Mouse (Mus musculus) large intestine, adult 2 months (tissue): ENCODE measurements around the gene Rab3b. TPM values are rescaled to one million over a fixed set of nuclear protein-coding genes. Genes with fewer than 3 reads are reported as not detected.

ENCODE experiments used
- DNase-seq: peaks from one replicate; pipeline ENCODE4 v3.0.0-alpha.2; 2012; ENCODE audit warnings: low read depth, low spot score
- WGBS: fragments of 180-500 bp; shearing (Covaris S2); methylation state at CpG from one replicate; pipeline ENCODE4 v1.1.7; 2018; 5-methylcytosine and 5-hydroxymethylcytosine counted together
- polyA plus RNA-seq: library from polyadenylated mRNA; depleted of rRNA; stranded (reverse); fragments of >200 nt; gene quantifications from 2 replicates; pipeline ENCODE4 v1.2.3, GENCODE M21; 2012; rRNA removed

Rab3b gene
- 6.2 and 9.2 TPM in 2 replicates for polyA plus RNA-seq

DNA sequence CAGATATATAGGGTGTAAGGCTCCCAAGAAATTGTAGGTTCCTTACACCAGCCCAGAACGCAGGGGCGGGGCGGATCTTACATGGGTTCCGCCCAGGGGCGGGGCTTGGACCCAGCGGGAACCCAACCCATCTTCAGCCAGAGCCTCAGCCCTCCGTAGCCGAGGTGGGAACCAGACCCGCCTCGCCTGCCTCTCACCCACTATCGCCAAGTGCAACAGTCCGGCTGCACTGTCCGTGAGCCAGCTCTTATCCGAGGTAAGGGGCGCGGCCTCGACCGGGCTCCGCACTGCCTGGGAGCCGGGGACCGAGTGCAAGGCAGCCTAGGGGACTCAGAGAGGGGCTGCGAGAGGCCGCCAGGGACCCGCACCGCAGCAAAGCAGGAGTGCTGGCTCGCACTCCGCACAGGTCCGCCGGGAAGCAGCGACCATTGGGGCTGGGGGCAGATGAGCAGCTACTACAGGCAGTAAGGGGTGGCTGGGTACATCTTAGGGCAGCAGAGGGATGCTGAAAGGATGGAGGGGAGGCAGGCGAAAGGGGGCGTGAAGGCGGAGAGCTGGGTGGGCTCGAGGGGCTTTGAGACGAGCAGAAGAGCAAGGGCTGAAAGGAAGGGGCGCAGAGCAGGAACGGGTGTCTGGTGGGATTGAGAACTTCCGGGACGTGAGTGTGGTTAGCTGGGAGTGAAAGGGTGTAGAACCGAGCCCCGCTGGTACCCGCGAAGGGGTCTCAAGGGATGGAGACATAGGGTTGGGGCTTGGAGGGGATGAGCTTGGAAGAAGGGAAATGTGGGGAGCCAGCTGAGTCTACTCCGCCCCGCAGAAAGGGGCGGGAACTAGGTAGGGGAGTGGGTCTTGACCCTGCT lies at the start of gene Rab3b:
Rab3b (plus strand) TSS at position 101 of the 860 bp plus-strand sequence.
- 2% methylated on average over 46 of the region's 46 CpGs for whole genome bisulfite sequencing
- DNase-seq = peak; percentile 35

DNA sequence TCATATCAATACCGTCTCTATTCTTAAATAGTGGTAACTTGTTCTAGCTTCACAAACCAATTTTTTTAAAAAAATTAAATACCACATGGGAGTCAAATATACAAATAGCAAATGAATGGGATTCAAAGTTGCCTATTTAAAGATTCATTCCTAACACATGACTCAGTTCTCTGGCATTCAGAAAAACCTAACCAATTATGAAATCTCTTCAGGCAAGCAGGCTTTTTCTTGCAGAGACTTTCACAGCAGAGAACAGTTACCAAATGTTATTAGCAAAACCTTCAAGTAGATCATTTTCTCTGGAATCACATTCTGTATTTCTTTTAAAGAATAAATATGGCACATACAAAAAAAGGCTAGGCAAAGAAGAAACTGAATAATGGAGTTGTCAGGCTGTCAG lies 48.2 kb upstream of the Rab3b start:
- 78% methylated on average over 1 of the region's 1 CpGs for WGBS
- no peak for DNase-seq

DNA sequence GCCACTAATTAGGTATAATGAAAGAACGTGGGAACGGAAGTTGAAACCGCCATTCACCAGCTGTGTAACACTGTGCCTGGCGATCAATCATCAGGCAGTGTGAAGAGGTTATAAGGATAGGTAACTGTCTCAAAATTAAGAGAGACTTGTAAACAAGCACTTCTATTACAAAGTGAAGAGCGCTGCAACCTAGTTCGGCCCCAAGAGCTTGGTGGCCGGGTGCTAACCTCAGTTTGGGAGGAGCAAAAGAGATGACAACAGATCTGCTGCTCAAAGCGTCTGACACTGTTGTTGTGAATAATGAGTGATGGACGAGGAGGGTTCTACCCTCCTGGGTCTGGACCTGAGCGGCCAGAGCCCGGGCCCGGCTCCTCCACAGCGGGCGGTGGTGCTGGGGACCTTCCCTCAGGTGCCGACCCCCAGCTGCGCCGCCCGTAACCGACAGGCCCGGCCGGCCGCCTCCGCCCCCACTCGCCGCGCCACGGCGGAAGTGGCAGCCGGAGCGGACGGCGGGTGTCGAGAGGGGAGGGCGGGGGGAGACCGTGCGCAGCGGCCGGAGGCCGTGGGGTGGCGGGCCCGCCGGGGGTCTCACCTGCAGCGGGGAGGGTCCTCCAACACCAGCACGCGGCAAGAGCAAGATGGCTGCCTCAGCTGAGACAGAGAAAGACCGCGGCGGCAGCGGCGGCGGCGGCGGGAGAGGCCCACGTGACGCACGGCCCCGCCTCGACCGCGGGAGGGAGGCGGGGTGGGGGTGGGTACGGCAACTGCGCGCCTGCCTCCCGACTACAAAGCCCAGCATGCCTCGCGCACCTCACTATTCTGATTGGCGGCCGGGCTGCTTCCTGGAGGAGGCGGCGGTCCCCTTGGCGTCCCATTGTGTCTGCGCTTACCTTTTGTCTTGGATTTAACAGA lies 45.7 kb upstream of the Rab3b start, which contains the start of gene Btf3l4:
Btf3l4 (minus strand) TSS at position 699 of the 912 bp plus-strand sequence.
- DNase-seq = peak; percentile 78
- WGBS = under 1% methylated on average over 73 of the region's 73 CpGs

DNA sequence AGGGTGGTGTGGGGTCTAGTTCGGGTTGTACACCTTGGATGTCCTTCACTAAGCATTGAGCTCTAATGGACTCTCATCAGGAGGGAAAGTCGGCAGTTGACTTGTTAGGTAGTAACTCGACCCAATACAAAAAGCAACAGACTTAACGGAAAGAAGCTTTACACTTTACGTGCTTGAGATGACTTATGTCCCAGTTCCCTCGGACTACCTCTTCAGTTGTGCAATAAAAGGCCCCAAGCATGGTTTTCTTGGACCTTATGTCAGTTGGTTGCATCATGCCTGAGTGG lies 45.1 kb upstream of the Rab3b start:
- under 1% methylated on average over 6 of the region's 6 CpGs for WGBS
- DNase-seq = no peak

DNA sequence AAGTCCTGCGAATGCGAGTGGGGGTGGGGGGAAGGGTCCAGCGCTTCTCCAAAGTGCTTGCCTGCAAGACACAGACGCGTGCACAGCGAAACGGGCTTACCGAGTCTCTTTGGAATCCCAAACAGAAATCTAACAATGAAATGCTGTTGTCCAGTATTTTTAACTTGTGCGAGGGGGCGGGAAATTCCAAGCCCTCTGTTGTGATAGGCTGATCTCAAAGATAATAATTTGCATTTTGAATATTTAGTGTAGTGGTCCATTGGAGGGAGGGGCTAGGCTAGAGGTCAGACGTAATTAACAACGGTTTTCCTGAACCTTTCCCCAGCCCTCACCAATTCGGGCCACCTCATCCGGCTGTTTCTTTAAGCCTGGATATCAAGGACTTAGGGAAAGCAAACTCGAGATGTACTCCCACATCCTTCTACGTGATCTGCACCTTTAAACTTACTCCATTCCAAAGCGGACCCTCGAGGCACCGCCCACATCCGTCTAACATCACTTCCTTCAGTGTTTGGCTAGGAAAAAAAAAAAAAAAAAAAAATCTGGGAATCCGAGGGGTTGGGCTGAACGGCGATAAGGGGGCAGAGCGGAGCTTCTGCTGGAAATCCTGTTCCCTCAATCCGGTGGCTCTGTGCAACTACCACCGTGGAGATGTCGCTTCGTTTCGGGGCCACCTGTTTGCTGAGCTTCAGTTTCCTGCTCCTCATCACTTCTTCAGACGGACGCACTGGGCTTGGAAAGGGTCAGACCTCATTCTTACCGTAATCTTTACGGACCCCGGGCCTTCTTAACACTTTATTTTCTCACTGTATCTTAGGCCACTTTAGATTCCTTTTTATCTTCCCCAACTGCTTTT lies 44.5 kb upstream of the Rab3b start, which contains the start of gene Txndc12:
Txndc12 (plus strand) TSS at position 487 of the 856 bp plus-strand sequence.
- peak; percentile 80 for DNase-seq
- under 1% methylated on average over 34 of the region's 34 CpGs for WGBS

DNA sequence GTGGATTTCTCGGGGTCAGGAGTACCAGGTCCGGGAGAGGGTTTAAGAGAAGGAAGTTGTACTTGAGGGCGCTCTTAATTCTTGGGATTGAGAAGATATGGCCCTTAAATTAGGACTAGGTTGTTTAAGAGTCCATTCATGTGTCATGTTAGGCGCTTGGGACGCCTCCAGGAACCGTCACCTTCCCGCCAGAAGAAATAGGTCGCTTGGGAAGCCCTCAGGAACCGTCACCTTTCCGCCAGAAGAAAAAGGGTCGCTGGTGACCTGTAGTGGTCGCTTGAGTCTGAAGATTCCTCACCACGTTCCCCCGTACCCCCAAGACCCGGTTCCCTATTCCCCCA lies 43.9 kb upstream of the Rab3b start:
- no peak for DNase-seq
- 1% methylated on average over 15 of the region's 15 CpGs for WGBS

DNA sequence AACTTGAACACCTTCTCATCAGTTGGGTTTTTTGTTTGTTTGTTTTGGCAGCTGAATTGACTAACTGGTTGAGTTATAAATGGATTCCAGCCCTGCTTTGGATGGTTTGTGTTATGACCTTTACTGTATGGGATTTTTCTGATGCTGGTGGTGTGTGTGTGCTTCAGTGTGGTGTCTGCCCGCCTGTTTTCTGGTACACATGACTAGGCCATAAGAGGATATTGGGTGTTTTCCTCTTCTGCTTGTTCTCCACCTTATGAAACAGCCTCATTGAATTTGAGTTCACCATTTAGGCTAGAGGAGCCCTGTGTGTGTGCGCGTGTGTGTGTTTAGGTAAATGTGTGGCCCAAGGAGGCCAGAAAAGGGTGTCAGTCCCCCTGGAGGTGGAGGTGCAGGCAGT lies 43.4 kb upstream of the Rab3b start:
- WGBS = 26% methylated on average over 3 of the region's 3 CpGs
- DNase-seq = no peak

DNA sequence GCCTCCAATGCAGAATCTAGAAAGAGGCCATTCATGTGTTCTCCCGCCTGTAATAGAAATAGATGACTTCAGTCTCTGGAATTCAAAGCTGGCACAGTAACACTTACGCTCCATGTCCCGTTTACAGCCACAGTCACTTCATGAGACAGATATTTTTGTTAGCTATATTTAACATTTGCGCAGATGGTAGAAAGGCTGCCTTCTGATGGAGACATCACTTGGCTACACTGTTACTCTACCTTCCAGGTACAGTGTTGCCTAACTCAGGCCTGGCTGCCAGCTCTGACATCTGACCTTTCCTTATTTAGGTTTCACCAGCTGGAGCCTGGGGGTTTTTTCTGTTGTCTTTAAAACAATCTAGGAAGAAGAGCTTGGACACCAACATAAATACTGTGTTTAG lies 40.8 kb upstream of the Rab3b start:
- DNase-seq = no peak
- 62% methylated on average over 4 of the region's 4 CpGs for WGBS

DNA sequence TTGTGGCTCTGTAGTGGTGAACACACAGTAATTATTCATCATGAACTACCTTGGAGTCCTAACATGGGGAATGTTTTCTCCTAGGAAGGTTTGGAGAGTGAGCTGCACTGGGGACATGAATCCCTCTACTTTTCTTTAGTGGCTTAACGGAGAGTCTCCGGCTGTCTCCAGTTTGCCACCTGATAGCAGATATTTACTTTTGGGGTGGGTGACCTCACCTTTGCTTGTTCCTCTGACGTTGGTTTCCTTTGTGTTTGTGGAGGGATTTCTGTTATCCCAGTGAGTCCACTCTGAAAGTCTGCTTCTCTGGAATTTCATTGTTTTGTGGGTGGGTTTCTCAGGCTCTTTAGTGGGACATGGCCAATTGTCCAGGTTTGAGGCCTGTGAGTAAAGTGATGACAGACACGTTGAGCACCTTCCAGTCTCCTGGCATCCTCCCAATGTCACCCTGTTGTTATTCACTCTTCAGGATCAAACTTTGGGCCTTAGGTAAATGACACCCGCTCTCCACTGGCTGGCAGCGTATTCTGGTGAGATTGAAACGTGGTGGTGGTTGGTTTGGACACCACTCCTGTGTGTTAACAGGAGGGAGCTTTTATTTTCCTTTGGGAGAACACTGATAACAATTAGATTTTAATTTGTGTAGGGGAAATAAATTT lies 36.8 kb upstream of the Rab3b start:
- 32% methylated on average over 7 of the region's 7 CpGs for WGBS
- DNase-seq = peak; percentile 36

DNA sequence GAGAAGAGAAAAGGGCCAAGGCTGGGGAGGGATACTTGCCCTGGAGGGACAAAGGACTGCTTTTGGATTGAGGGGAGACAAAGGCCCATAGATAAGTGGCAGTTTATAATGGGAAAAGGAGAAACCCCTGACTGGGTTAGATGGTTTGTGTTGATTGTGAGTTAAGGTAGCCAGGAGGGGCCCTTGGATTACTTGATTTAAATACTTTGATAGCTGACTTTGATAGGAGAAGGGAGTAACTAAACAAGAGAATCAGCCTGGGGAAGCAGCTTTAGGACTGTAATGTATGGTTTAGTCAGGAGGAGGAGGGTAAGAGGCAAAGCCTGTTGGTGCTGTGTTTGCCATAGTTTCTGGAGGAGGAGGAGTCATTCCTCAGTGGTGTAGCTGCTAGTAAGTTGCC lies 35.5 kb upstream of the Rab3b start:
- DNase-seq = no peak

DNA sequence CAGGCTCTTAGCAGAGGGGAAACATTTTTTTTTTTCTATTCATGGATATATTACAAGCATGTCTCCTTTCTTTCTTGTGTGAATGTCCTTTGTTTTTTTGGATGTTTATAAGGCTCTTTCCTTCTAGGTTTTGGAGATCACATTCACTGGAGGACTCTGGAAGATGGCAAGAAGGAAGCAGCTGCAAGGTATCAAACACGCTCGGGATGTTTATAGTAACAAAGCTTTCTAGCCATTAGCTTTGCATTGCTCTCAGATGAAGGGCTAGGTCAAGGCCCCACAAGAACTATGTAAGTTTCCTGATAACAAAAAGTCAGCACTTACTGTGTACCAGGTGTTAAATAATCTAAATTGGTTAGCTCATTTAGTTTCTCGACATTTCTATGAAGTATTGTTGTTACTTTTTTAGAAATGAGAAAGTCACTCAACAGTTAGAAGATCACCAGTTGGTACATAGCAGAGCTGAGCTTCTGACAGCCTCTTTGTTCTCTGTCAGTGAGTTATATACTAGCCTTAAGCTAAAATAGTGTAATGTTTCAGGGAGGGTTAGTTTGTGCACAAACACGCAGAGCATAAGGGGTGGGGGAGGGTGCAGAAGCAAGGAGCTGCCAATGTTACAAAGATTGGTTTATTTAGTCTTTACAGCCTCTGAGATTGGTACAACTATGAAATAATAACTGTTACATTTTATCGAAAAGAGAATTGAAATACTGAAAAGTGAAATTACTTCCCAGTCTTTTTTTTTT lies 32.9 kb upstream of the Rab3b start:
- DNase-seq = no peak
- 72% methylated on average over 5 of the region's 5 CpGs for WGBS

DNA sequence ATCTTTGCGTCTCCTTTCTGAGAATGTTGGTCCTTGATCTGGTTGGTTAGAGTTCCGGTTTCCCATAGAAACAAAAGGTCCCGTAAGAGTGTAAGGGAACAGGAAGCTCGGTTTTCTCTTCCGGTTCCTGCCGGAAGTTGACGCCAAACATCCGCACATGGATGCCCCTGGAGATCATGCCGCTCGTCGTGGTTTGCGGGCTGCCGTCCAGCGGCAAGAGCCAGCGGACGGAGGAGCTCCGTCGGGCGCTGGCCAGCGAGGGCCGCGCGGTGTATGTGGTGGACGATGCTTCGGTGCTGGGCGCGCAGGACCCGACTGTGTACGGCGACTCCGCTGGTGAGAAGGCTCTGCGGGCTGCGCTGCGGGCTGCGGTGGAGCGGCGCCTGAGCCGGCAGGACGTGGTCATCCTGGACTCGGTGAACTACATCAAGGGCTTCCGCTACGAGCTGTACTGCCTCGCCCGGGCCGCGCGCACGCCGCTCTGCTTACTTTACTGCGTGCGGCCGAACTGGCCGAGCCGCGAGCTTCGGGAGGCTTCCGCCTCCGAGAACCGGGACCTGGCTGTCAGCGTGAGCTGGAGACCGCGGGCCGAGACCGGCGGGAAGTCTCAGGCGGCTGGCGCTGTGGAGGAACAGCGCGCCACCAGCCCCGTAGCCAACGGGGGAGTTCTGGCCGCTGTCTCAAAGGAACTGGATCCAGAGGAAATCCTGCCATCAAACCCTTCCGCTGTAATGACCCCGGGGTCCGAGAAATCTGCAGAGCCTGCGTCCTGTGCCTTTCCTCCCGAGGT lies 31.0 kb upstream of the Rab3b start, which contains the start of gene Kti12:
Kti12 (plus strand) TSS at position 71 of the 790 bp plus-strand sequence.
- DNase-seq = peak; percentile 81
- under 1% methylated on average over 77 of the region's 77 CpGs for WGBS

DNA sequence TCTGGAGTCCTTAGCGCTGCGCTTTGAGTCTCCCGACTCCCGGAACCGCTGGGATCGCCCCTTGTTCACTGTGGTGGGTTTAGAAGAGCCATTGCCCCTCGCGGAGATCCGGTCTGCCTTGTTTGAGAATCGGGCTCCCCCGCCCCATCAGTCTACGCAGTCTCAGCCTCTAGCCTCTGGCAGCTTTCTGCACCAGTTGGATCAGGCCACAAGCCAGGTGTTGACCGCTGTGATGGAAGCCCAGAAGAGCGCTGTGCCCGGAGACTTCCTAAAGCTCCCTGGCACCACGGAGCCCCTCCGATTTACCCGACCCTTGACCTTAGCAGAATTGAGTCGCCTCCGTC lies 30.4 kb upstream of the Rab3b start, which contains the start of gene A730015C16Rik:
A730015C16Rik (minus strand) TSS at position 115 of the 344 bp plus-strand sequence.
- WGBS = 5% methylated on average over 20 of the region's 20 CpGs
- DNase-seq = no peak

DNA sequence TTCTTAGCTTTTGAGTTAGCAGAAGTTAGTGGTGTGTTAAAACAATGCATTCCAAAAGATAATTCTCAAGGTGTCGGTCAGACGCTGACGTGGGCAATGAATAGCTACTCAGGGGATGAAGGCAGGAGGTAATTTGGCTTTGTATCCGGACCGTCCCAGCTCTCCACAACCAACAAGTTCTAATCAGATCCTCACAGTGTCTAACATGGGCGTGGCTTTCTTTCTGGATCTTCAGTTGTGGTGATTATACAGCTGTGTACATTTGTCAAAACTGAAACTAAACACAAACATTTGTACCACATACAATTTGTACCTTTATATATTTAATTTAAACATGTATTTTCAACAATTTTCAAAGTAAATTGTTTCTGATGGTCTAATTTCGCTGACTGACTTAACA lies 12.1 kb upstream of the Rab3b start:
- no peak for DNase-seq
- WGBS = 71% methylated on average over 7 of the region's 7 CpGs

DNA sequence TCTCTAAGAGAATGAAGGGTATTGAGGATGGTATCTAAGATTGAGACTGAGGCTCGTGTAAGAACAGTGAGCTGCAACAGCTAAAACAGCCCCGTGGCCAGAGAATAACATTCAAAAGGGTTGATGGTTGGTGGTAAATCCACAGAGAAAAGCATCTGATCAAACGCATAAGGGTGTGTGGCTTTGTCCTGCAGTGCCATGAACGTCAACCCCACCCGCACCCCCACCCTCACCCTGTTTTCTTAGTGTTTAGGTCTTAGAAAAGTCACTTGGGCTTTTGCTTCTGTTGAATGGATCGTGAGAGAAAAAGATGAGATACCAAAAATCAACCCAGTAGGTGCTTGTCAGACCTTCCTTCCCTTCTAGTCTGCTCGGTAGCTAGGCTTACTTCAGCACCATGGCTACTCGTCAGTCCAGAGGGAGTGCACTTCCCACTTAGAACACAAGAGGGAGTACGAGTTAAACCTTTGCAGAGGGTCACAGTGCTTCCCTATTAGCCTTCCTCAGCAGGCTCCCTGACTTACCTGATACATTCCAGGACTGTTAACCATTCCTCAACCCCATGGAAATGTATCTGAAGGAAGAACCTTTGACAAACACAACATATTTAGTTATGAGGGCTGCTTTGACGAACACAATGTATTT lies 9.0 kb upstream of the Rab3b start:
- 40% methylated on average over 10 of the region's 10 CpGs for WGBS
- DNase-seq = peak; percentile 77

DNA sequence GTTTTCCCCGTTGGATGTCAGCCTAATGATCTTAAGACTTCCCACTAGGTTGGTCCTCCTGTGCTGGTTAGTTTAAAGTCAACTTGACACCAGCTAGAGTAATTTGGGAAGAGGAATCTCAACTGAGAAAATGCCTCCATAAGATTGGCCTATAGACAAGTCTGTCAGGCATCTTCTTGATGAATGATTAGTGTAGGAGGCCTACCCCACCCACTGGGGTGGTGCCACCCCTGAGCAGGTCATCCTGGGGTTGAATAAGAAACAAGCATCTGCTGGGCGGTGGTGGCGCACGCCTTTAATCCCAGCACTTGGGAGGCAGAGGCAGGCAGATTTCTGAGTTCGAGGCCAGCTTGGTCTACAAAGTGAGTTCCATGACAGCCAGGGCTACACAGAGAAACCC lies 5.1 kb upstream of the Rab3b start:
- WGBS = 88% methylated on average over 5 of the region's 5 CpGs
- DNase-seq = no peak

DNA sequence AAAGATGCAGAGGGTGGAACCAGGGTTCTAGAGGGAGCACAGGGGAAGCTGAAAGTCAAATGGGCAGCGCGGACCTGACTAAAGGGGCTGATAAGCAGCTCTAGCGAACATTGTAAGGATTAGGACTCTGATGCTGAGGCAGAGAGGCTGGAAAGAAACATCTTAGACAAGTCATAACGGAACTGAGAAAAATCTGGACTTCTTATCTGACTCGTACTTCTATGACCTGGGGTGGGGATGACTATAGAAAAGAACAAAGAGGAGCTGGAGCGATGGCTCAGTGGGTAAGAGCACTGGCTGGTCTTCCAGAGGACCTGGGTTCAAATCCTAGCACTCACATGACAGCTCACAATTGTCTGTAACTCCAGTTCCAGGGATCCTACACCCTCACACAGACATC lies 962 bp upstream of the Rab3b start:
- no peak for DNase-seq

More for the DNA sequence above, 962 bp upstream of the Rab3b start:
- WGBS = 89% methylated on average over 6 of the region's 6 CpGs
